Mouse (Mus musculus): ENCODE results near the gene Sesn2. TPM values are rescaled to one million over a fixed set of nuclear protein-coding genes. Genes with fewer than 3 reads are reported as not detected.

Sesn2 gene
- polyA plus RNA-seq, 1 experiment from 2014 or later = 6.4 TPM

DNA sequence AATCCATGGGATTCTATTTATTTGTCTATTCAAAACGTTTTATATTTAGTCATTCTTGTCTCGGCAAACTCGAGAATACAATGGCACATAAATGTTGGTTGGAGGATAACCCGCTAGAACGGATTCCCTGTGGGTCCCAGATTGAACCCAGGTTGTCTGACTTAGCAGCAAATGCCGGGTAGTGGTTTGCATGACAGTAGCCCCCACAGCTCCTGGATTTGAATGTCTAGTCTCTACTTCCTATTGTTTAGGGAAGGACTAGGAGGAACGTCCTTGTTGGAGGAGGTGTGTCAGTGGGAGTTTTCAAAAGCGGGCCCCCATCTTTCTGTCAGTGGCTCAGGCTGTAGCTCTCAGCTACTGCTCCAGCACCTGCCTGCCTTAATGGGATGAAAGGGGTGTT is 50.1 kb downstream of the Sesn2 start:
- ATAC-seq (ENCODE audit: low read depth) = no peak
- WGBS = 91% methylated on average over 8 of the region's 8 CpGs
- no peak for DNase-seq (ENCODE audit: low spot score)
- Histone ChIP-seq H3K4me2 (ENCODE audit: low read depth, low read length) (no peak overlapping the region), H3K9ac (ENCODE audit: low read depth, low read length) (no peak overlapping the region), H3K4me3 (ENCODE audit: low read depth, low read length) (no peak overlapping the region), H3K9me3 (ENCODE audit: control insufficient read depth, low read length) (no peaks in the 10 kb centered on the region), H3K27ac (replicated peaks; ENCODE audit: low read depth, low read length) (no peak overlapping the region), H3K27me3 (replicated peaks; ENCODE audit: control insufficient read depth, insufficient read depth, low read length) (no peaks in the 10 kb centered on the region), H3K4me1 (ENCODE audit: control insufficient read depth, insufficient read depth, low read length) (0 out of 2 replicates have a peak, but pooled peaks cover 10% of the 10 kb centered on the region), H3K36me3 (ENCODE audit: control insufficient read depth, insufficient read depth, low read length) (peaks cover 49% of the 10 kb centered on the region)

DNA sequence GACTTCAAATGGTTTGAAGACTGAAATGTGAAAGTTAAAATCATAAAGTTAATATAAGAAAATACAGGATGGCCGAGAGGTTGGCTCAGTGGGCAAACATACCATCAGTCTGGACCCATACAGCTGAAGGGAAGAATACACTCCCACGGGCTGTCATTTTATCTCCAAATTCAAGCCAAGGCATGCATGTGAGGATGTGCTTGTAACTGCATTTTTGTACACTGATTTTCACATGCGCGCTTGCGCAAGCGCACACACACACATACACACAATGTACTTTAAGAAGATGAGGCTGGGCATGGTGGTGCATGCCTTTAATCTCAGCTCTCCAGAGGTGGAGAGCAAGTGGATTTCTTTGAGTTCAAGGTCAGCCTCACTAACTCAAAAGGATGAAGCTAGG is 54.7 kb downstream of the Sesn2 start:
- Histone ChIP-seq H3K4me1 (ENCODE audit: control insufficient read depth, insufficient read depth, low read length) (no peaks in the 10 kb centered on the region), H3K27ac (replicated peaks; ENCODE audit: low read depth, low read length) (peak overlapping the region; percentile 67), H3K9ac (ENCODE audit: low read depth, low read length) (no peak overlapping the region), H3K36me3 (ENCODE audit: control insufficient read depth, insufficient read depth, low read length) (peaks cover 39% of the 10 kb centered on the region), H3K4me3 (ENCODE audit: low read depth, low read length) (no peak overlapping the region), H3K27me3 (replicated peaks; ENCODE audit: control insufficient read depth, insufficient read depth, low read length) (no peaks in the 10 kb centered on the region), H3K4me2 (ENCODE audit: low read depth, low read length) (no peak overlapping the region), H3K9me3 (ENCODE audit: control insufficient read depth, low read length) (no peaks in the 10 kb centered on the region)
- DNase-seq (ENCODE audit: low spot score) = peak; percentile 57
- WGBS = 86% methylated on average over 6 of the region's 6 CpGs
- peak; percentile 50; the same call in 1 of the 2 replicates for ATAC-seq (ENCODE audit: low read depth)

DNA sequence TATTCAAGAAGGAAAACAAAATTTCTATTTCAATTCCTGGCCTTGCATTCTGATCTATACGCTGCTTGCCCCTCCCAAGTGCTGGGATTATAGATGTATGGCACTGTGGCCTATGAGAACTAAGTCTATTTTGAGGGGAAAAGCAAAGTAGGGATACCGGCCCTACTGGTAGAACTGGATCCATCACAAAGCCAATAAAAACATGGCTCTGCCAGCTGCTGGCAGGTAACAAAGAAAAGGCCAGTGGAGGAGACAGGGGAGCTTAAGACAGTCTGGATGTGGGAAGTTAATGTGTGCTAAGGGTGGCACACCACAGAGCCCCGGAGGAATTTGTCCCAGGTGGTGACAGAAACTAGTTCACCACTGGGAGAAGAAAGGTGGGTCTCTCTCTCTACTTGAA is 55.2 kb downstream of the Sesn2 start:
- WGBS = 66% methylated on average over 3 of the region's 3 CpGs
- ATAC-seq (ENCODE audit: low read depth) (peak; percentile 90), DNase-seq (ENCODE audit: low spot score) (peak; percentile 78)
- Histone ChIP-seq H3K27me3 (replicated peaks; ENCODE audit: control insufficient read depth, insufficient read depth, low read length) (no peaks in the 10 kb centered on the region), H3K9ac (ENCODE audit: low read depth, low read length) (no peak overlapping the region), H3K9me3 (ENCODE audit: control insufficient read depth, low read length) (no peaks in the 10 kb centered on the region), H3K27ac (replicated peaks; ENCODE audit: low read depth, low read length) (peak overlapping the region; percentile 67), H3K36me3 (ENCODE audit: control insufficient read depth, insufficient read depth, low read length) (peaks cover 35% of the 10 kb centered on the region), H3K4me2 (ENCODE audit: low read depth, low read length) (no peak overlapping the region), H3K4me3 (ENCODE audit: low read depth, low read length) (no peak overlapping the region), H3K4me1 (ENCODE audit: control insufficient read depth, insufficient read depth, low read length) (no peaks in the 10 kb centered on the region)

DNA sequence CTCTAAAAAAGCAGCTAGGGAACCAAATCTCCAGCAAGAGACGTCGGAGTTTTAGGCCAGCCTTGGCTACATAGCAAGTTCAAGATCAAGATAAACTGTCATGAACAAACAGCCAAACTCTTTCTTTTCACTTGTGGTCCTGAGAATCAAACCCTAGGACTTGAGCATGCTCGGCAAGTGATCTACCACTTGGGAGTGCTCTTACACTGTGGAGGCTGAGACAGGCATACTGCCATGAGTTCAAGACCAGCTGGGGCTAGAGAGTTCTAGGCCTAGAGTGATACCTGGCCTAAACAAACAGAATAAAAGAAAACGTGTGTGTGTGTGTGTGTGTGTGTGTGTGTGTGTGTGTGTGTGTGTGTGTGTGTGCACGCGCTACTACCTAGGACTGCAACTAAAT is 56.1 kb downstream of the Sesn2 start:
- 82% methylated on average over 6 of the region's 6 CpGs for WGBS
- Histone ChIP-seq H3K27me3 (replicated peaks; ENCODE audit: control insufficient read depth, insufficient read depth, low read length) (no peaks in the 10 kb centered on the region), H3K9me3 (ENCODE audit: control insufficient read depth, low read length) (no peaks in the 10 kb centered on the region), H3K36me3 (ENCODE audit: control insufficient read depth, insufficient read depth, low read length) (peaks cover 26% of the 10 kb centered on the region), H3K4me1 (ENCODE audit: control insufficient read depth, insufficient read depth, low read length) (no peaks in the 10 kb centered on the region), H3K27ac (replicated peaks; ENCODE audit: low read depth, low read length) (no peak overlapping the region), H3K9ac (ENCODE audit: low read depth, low read length) (no peak overlapping the region), H3K4me3 (ENCODE audit: low read depth, low read length) (no peak overlapping the region), H3K4me2 (ENCODE audit: low read depth, low read length) (no peak overlapping the region)
- DNase-seq (ENCODE audit: low spot score) = no peak
- ATAC-seq (ENCODE audit: low read depth) = no peak

DNA sequence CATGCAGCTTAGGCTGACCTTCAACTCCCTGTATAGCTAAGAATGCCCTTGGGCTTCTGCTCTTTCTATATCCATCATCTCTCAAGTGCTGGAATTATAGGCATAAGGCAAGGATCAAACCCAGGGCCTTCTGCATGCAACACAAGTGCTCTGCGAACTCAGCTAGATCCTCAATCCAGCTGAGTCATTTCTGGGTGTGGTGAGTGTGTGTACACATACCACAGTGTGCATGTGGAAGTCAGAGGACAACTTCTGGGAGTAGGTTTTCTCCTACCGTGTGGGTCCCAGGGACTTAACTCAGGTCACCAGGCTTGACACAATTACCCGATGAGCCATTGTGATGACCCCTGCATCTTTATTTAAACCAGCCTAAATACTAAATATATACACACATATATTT is 60.5 kb downstream of the Sesn2 start:
- Histone ChIP-seq H3K9ac (ENCODE audit: low read depth, low read length) (no peak overlapping the region), H3K4me1 (ENCODE audit: control insufficient read depth, insufficient read depth, low read length) (no peaks in the 10 kb centered on the region), H3K4me3 (ENCODE audit: low read depth, low read length) (no peak overlapping the region), H3K36me3 (ENCODE audit: control insufficient read depth, insufficient read depth, low read length) (no peaks in the 10 kb centered on the region), H3K4me2 (ENCODE audit: low read depth, low read length) (no peak overlapping the region), H3K9me3 (ENCODE audit: control insufficient read depth, low read length) (no peaks in the 10 kb centered on the region), H3K27ac (replicated peaks; ENCODE audit: low read depth, low read length) (no peak overlapping the region), H3K27me3 (replicated peaks; ENCODE audit: control insufficient read depth, insufficient read depth, low read length) (no peaks in the 10 kb centered on the region)
- ATAC-seq (ENCODE audit: low read depth) = no peak
- 77% methylated on average over 3 of the region's 3 CpGs for WGBS
- no peak for DNase-seq (ENCODE audit: low spot score)

DNA sequence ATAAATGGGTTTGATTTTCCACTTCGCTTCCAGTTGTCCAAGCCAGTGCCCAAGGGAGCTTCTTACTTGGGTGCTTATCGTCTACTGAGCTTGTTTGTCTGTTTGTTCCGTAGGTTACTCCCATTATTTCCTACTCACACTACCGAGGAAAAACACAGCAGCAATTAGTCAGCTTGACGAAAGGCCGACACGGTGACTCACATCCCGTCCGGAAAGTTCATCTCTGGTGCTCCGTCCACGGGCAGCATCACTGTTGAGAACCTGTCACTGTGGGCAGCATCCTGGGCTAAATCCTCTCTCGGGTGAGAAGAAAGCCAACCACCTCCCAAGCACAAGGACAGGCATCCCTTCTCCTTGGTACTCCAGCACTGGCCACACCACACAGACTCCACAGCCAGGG is 64.2 kb downstream of the Sesn2 start:
- DNase-seq (ENCODE audit: low spot score) (no peak), ATAC-seq (ENCODE audit: low read depth) (no peak)
- Histone ChIP-seq H3K9me3 (ENCODE audit: control insufficient read depth, low read length) (0 out of 2 replicates have a peak, but pooled peaks cover 5% of the 10 kb centered on the region), H3K4me3 (ENCODE audit: low read depth, low read length) (no peak overlapping the region), H3K27me3 (replicated peaks; ENCODE audit: control insufficient read depth, insufficient read depth, low read length) (no peaks in the 10 kb centered on the region), H3K27ac (replicated peaks; ENCODE audit: low read depth, low read length) (no peak overlapping the region), H3K9ac (ENCODE audit: low read depth, low read length) (no peak overlapping the region), H3K36me3 (ENCODE audit: control insufficient read depth, insufficient read depth, low read length) (no peaks in the 10 kb centered on the region), H3K4me1 (ENCODE audit: control insufficient read depth, insufficient read depth, low read length) (no peaks in the 10 kb centered on the region), H3K4me2 (ENCODE audit: low read depth, low read length) (no peak overlapping the region)
- 77% methylated on average over 12 of the region's 12 CpGs for WGBS

DNA sequence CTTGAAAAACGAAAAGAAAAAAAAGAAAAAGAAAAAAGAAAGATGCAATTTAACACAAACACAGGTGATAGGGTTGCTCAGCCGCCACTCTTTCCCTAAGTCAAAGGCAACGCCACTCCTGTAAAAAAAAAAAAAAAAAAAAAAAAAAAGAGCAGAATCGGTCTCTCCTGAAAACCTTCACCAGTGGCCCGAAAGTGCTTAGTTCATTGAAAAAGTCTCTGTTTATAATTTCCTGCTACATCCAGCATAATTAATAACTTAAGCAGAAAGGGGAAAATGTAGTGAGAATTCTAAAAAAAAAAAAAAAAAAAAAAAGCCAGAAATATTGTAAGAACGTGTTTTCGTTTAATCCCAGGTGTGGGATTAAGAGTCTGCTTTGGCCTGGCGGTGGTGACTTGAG is 65.8 kb downstream of the Sesn2 start:
- H3K27ac ChIP-seq (replicated peaks; ENCODE audit: low read depth, low read length) = no peak overlapping the region
- H3K36me3 ChIP-seq (ENCODE audit: control insufficient read depth, insufficient read depth, low read length) = no peaks in the 10 kb centered on the region
- H3K4me3 ChIP-seq (ENCODE audit: low read depth, low read length) = no peak overlapping the region
- 81% methylated on average over 8 of the region's 8 CpGs for WGBS
- DNase-seq (ENCODE audit: low spot score) (no peak), ATAC-seq (ENCODE audit: low read depth) (no peak)
- H3K9ac ChIP-seq (ENCODE audit: low read depth, low read length) = no peak overlapping the region
- H3K4me1 ChIP-seq (ENCODE audit: control insufficient read depth, insufficient read depth, low read length) = no peaks in the 10 kb centered on the region
- H3K4me2 ChIP-seq (ENCODE audit: low read depth, low read length) = no peak overlapping the region
- no peaks in the 10 kb centered on the region for H3K27me3 ChIP-seq (replicated peaks; ENCODE audit: control insufficient read depth, insufficient read depth, low read length)
- 0 out of 2 replicates have a peak, but pooled peaks cover 5% of the 10 kb centered on the region for H3K9me3 ChIP-seq (ENCODE audit: control insufficient read depth, low read length)

Other genes with a start within 250 kb of the Sesn2 start
- gene Gmeb1, start 248.9 kb downstream of the Sesn2 start, polyA plus RNA-seq (2014; fragmentation: Nextera tagmentation; extraction: Ambion mirVana) = 24.7 and 28.7 TPM in 2 replicates
- gene Taf12, start 236.1 kb downstream of the Sesn2 start, polyA plus RNA-seq (2014; fragmentation: Nextera tagmentation; extraction: Ambion mirVana) = 43.4 and 48.8 TPM in 2 replicates
- gene Rab42, start 207.1 kb downstream of the Sesn2 start, polyA plus RNA-seq (2014; fragmentation: Nextera tagmentation; extraction: Ambion mirVana) = 1.8 and 2.3 TPM in 2 replicates
- gene Trnau1ap, start 181.0 kb downstream of the Sesn2 start, polyA plus RNA-seq (2014; fragmentation: Nextera tagmentation; extraction: Ambion mirVana) = 62.3 and 69.9 TPM in 2 replicates
- gene Rcc1, start 156.9 kb downstream of the Sesn2 start, polyA plus RNA-seq (2014; fragmentation: Nextera tagmentation; extraction: Ambion mirVana) = 40.4 and 46.6 TPM in 2 replicates
- 18.2 and 18.6 TPM in 2 replicates for gene Phactr4, start 88.0 kb downstream of the Sesn2 start, polyA plus RNA-seq (2014; fragmentation: Nextera tagmentation; extraction: Ambion mirVana)
- gene Med18, start 46.6 kb downstream of the Sesn2 start, polyA plus RNA-seq (2014; fragmentation: Nextera tagmentation; extraction: Ambion mirVana) = 6.6 and 8.5 TPM in 2 replicates
- gene Atpif1, start 23.2 kb upstream of the Sesn2 start, polyA plus RNA-seq (2014; fragmentation: Nextera tagmentation; extraction: Ambion mirVana) = 984 and 996 TPM in 2 replicates
- 133 and 136 TPM in 2 replicates for gene Dnajc8, start 25.0 kb upstream of the Sesn2 start, polyA plus RNA-seq (2014; fragmentation: Nextera tagmentation; extraction: Ambion mirVana)
- 0.55 and 0.58 TPM in 2 replicates for gene Ptafr, start 53.6 kb upstream of the Sesn2 start, polyA plus RNA-seq (2014; fragmentation: Nextera tagmentation; extraction: Ambion mirVana)
- gene Eya3, start 128.5 kb upstream of the Sesn2 start, polyA plus RNA-seq (2014; fragmentation: Nextera tagmentation; extraction: Ambion mirVana) = 25.1 and 25.5 TPM in 2 replicates
- gene Xkr8, start 222.0 kb upstream of the Sesn2 start, polyA plus RNA-seq (2014; fragmentation: Nextera tagmentation; extraction: Ambion mirVana) = 6.9 and 9.4 TPM in 2 replicates
- gene Smpdl3b, start 246.8 kb upstream of the Sesn2 start, polyA plus RNA-seq (2014; fragmentation: Nextera tagmentation; extraction: Ambion mirVana) = 6.7 and 7.9 TPM in 2 replicates

Measured in embryonic facial prominence, embryonic 14.5 days (tissue).